Mouse (Mus musculus) c-Kit-positive CD71-positive TER-119-negative erythroid progenitor cells, embryonic 14.5 days (primary cell): ENCODE results near the gene Col4a3bp.
A peak's percentile ranks its signal among the peaks of the same experiment; 100 is the strongest.

Experiments
- DNase-seq: peaks from one replicate; pipeline ENCODE4 v3.0.0-alpha.2; 2013; ENCODE audit warnings: low read depth

The Col4a3bp gene

GRCm38 (mm10) chr13:96542901-96543891 is 778 bp downstream of the Col4a3bp start:
- DNase-seq, result no peak

- DNase-seq, result peak; percentile 40
Measured at GRCm38 (mm10) chr13:96544506-96544905, 2.1 kb downstream of the Col4a3bp start.

- no peak for DNase-seq
Measured at GRCm38 (mm10) chr13:96547250-96547649, 4.8 kb downstream of the Col4a3bp start.

- DNase-seq, result no peak
Measured at GRCm38 (mm10) chr13:96547941-96548340, 5.5 kb downstream of the Col4a3bp start.

- no peak for DNase-seq
Measured at GRCm38 (mm10) chr13:96555099-96555498, 12.7 kb downstream of the Col4a3bp start.

GRCm38 (mm10) chr13:96567977-96568376 is 25.6 kb downstream of the Col4a3bp start:
- DNase-seq, result no peak

- no peak for DNase-seq
Measured at GRCm38 (mm10) chr13:96570313-96571015, 28.0 kb downstream of the Col4a3bp start.

GRCm38 (mm10) chr13:96571016-96571361 is 28.6 kb downstream of the Col4a3bp start:
- no peak for DNase-seq

GRCm38 (mm10) chr13:96574170-96574569 is 31.8 kb downstream of the Col4a3bp start:
- no peak for DNase-seq

- DNase-seq, result no peak
Measured at GRCm38 (mm10) chr13:96579104-96579503, 36.7 kb downstream of the Col4a3bp start.

GRCm38 (mm10) chr13:96579979-96580378 is 37.6 kb downstream of the Col4a3bp start:
- no peak for DNase-seq

- no peak for DNase-seq
Measured at GRCm38 (mm10) chr13:96584201-96584600, 41.8 kb downstream of the Col4a3bp start.

GRCm38 (mm10) chr13:96586540-96586939 is 44.1 kb downstream of the Col4a3bp start:
- DNase-seq, result no peak

- DNase-seq, result no peak
Measured at GRCm38 (mm10) chr13:96588642-96589041, 46.2 kb downstream of the Col4a3bp start.

- peak; percentile 16 for DNase-seq
Measured at GRCm38 (mm10) chr13:96593621-96594020, 51.2 kb downstream of the Col4a3bp start.

- DNase-seq, result no peak
Measured at GRCm38 (mm10) chr13:96594070-96594469, 51.7 kb downstream of the Col4a3bp start.

- DNase-seq, result no peak
Measured at GRCm38 (mm10) chr13:96599182-96599581, 56.8 kb downstream of the Col4a3bp start.

- peak; percentile 11 for DNase-seq
Measured at GRCm38 (mm10) chr13:96604242-96604641, 61.8 kb downstream of the Col4a3bp start.

GRCm38 (mm10) chr13:96614615-96615014 is 72.2 kb downstream of the Col4a3bp start:
- DNase-seq, result no peak

- no peak for DNase-seq
Measured at GRCm38 (mm10) chr13:96620891-96621290, 78.5 kb downstream of the Col4a3bp start.

- DNase-seq, result no peak
Measured at GRCm38 (mm10) chr13:96630396-96630795, 88.0 kb downstream of the Col4a3bp start.

GRCm38 (mm10) chr13:96644168-96644567 is 101.8 kb downstream of the Col4a3bp start:
- DNase-seq, result no peak

GRCm38 (mm10) chr13:96645822-96646221 is 103.4 kb downstream of the Col4a3bp start:
- DNase-seq, result no peak
